Mouse (Mus musculus) monocyte, adult 5-6 weeks (primary cell): ENCODE measurements around the gene Cst7. TPM values are rescaled to one million over a fixed set of nuclear protein-coding genes. Genes with fewer than 3 reads are reported as not detected.

ENCODE experiments used
- ATAC-seq: fragments of 153-309, 156-312 bp; replicated peaks from 2 replicates; pipeline ENCODE4 v1.8.0; 2017; ENCODE audit warnings: mild to moderate bottlenecking; ENCODE audit not compliant: low TSS enrichment, insufficient number of reproducible peaks, severe bottlenecking, poor library complexity, low FRiP score
- total RNA-seq: library from RNA; stranded (forward); fragments of 200-1000, 200-491, 200-594 nt; gene quantifications from 3 replicates; pipeline ENCODE4 v1.2.3, GENCODE M21; 2017

Cst7 gene
- total RNA-seq, 1 experiment from 2014 or later, result 51.6 TPM

- no peak for ATAC-seq
Measured at GRCm38 (mm10) chr2:150621698-150622097, 51.5 kb downstream of the Cst7 start.

GRCm38 (mm10) chr2:150623957-150624356 is 53.7 kb downstream of the Cst7 start:
- no peak for ATAC-seq

GRCm38 (mm10) chr2:150624926-150625325 is 54.7 kb downstream of the Cst7 start:
- no peak for ATAC-seq

GRCm38 (mm10) chr2:150627140-150627539 is 56.9 kb downstream of the Cst7 start:
- ATAC-seq, result no peak

Other genes starting within 250 kb of the Cst7 start
- 47.4 to 84.0 TPM (median 51.7 TPM) in 3 replicates for gene Gm10130, start 246.7 kb upstream of the Cst7 start, total RNA-seq
- 9.1 to 22.8 TPM (median 20.7 TPM) in 3 replicates for gene 3300002I08Rik, start 207.7 kb upstream of the Cst7 start, total RNA-seq
- gene Zfp442, start 118.9 kb upstream of the Cst7 start, total RNA-seq, result 8.5 to 17.2 TPM (median 8.9 TPM) in 3 replicates
- 0.39 TPM in 1 of 3 replicates, not detected in the others for gene Zfp345, start 85.3 kb upstream of the Cst7 start, total RNA-seq
- gene Apmap, start 38.2 kb downstream of the Cst7 start, total RNA-seq, result 47.1 to 62.5 TPM (median 55.9 TPM) in 3 replicates
- 69.1 to 92.7 TPM (median 70.9 TPM) in 3 replicates for gene Acss1, start 98.1 kb downstream of the Cst7 start, total RNA-seq
- gene Vsx1, start 118.9 kb downstream of the Cst7 start, total RNA-seq, result not detected in 3 replicates
- 9.7 to 23.4 TPM (median 20.9 TPM) in 3 replicates for gene Entpd6, start 178.6 kb downstream of the Cst7 start, total RNA-seq
- 25.0 to 54.2 TPM (median 37.5 TPM) in 3 replicates for gene Pygb, start 216.3 kb downstream of the Cst7 start, total RNA-seq